Mouse (Mus musculus) brain, embryonic 18.5 days (tissue): ENCODE results near the gene Rnf31.

Experiments used
- DNase-seq: peaks from one replicate; pipeline ENCODE4 v3.0.0-alpha.2; 2012; ENCODE audit warnings: low read depth, low spot score

Gene Rnf31

DNA sequence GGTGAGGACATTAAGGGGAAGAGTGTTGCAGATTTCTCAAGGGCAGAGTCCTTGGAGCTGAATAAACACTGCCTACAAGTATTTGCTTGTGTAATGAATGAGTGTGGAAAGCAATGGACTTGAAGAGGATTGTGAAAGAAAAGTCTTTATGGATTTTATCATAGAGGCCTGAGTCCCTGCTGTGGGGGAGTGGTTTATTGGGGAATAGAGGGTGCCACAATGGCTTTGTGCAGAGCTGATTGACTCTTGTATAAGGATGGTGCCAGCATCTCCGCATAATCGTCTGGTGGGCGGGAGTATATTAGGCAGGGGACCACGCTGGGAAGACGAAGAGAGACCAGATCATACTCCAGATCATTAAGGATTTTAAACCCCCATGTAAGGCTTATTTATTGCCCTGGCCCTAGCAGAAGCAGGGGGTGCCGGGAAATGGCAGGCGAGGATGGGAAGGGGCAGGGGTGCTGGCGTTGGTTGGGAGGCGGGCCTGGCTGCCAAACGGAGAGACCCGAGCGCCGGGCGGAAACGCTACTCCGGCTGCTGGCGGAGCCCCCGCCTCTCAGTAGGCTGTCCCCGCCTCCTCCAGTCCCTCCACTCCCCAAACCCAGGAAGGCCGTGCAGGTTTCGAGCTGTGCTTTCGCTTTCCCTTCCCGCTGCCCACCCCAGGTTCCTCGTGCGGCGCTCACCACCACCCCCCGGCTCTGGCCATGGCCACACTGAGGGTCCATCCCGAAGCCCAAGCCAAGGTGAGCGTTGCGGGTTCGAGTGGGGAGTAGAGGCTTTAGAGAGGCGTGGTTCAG, 13.4 kb upstream of the Rnf31 start, which contains the start of gene Psme1:
TSS of gene Psme1 (plus strand) at position 253 of the 797 bp plus-strand sequence.
- peak; percentile 65 for DNase-seq

DNA sequence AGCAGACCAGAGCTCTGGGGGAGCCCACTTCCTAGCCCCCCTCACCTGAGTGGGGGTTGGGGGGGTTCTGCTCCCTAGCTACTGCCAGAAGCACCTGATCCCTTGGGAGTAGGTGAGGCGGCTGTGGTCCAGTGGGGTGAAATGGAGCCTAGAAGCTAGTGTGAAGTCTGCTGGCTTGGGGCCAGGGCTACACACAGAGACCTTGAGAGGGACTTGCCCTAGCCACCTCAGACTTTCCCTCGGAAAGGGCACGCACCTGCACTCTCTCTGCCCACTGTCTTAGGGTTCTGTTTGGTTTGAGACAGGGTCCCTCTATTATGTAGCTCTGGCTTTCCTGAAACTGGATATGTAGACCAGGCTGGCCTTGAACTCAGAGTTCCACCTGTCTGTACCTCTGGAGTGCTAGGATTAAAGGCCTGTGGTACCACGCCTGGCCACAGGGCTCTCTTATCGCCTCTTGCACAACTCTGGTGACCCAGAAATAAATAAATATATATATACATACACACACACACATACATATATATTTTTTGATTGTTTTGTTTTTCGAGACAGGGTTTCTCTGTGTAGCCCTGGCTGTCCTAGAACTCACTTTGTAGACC, 12.7 kb upstream of the Rnf31 start:
- no peak for DNase-seq

DNA sequence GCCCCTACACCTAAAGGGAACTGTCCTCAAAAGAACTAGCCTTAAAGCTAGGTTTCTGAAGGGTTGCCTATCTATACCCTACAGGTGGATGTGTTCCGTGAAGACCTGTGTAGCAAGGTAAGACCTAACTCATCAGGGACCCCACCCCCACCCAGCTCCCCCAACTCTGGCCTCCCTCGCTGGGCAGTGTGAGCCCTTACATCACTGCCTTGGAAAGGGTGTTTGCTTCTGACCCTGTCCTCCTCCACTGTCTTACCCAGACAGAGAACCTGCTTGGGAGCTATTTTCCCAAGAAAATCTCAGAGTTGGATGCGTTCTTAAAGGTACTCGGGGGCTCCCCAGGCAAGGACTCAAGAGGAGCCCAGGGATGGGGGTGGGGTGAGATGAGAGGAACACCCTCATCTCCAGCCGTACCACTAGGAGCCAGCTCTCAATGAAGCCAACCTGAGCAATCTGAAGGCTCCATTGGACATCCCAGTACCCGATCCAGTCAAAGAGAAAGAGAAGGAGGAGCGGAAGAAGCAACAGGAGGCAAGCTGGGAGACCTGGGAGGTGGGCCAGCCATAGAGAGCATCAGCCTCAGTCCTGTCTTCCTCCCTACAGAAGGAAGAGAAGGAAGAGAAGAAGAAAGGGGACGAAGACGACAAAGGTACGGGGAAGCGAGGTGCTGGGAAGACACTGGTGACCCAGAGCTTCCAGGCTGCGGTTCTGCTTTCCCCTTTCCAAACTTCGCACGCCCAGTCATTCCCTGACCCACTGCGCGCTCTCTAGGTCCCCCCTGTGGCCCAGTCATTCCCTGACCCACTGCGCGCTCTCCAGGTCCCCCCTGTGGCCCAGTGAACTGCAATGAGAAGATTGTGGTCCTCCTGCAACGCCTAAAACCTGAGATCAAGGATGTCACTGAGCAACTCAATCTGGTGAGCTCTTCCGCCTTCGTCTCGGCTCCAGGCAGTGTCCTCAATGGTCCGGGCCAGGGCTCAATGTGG, 11.7 kb upstream of the Rnf31 start:
- DNase-seq: no peak

DNA sequence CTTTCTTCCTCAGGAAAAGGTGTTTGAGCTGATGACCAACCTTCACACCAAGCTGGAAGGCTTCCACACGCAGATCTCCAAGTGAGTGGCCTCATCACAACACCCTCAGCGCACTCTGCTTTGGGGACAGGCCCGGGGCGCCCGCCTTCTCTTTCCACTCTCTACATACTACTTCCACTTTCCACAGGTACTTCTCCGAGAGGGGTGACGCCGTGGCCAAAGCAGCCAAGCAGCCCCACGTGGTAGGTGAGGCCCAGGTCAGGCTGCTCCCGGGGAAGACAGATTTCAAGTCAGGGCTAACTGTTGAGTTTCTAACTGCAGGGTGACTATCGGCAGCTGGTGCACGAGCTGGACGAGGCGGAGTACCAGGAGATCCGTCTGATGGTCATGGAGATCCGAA, 10.8 kb upstream of the Rnf31 start:
- DNase-seq: no peak

DNA sequence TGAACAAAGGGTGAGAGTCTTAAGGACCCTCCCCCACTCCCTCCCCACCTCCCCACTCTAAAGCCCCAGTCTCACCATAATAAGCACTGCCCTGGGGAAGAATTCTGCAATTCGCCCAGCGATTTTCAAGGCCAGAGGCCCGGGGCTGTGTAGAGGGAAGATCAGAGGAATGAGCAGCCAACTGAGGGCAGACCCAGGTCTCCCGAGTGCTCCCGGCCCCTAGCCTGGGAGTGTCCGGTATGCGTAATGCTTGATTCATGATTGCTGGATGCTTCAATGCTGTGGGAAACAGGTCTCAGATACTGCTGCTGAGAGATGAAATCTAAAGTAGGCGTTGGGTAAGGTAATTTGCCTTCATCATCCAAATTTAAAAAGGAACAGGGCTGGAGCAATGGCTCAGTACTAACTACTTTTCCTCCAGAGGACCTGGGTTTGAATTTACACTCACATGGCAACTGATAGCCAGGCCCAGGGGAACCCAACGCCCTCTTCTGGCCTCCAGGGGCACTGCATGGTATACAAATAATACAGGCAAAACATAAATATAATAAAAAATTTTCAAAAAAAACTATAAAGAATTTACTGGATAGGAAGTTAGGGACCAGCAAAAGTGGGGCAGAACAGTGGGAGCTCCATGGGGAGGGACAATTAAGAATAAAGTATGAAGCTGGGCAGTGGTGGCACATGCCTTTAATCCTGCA, 9.4 kb upstream of the Rnf31 start:
- DNase-seq: no peak

DNA sequence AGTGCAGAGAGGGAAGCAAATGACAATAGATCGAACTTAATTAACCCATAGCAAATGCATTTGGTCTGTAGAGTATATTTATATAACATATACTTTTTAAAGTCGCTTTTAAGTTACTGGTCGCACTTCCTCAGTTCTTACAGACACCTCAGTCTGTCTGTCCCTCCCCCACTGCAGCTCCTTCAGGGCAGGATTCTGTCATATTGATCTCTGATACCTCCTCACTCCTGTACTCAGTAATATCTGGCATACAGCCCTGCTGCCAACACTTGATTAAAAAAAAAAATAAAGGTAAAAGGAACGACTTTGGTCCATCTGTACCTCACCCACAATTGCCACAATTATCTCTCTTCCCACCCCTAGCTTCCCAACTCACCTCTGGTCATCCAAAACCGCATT, 7.2 kb upstream of the Rnf31 start:
- DNase-seq: no peak

DNA sequence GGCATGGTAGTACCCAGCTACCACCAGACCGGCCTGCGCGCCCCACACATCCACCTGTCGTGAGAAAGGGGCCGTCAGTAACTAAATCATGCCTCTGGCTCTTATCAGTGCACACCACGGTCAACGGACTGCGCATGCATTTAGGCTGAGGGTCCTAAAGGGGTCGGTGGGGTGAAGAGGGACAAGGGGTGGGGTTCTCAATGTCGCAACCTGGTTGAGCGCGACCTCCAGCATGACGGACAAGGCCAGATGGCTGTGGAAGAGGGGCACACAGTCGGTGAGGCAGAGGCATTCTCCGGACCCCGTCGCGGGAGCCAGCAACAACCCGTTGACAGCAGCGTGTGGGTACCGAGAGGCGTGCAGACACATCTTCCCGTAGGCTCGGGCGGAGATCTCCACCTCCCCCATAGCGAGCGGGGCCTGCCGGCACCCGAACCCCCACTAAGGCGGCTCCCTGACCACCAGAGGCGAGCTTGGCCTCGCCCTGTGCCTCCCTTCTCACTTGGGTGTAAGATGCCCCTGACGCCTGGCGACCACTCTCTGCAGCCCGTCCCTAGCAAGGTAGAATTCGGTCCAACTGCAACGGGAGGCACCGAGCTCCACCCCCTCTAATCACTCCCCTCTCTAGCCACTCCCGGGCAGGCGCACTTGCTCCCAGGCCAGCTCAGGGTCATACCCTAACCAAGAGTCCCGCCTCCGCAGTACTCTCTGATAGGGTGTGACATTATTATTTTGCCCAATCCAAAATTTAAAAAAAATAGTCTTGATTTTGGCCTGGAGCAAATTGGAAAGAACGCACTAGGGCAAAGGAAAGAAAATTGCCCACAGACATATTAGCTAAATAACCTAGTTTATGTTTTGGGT, 6.6 kb upstream of the Rnf31 start, which contains the start of gene Emc9:
TSS of gene Emc9 (minus strand) at position 601 of the 864 bp plus-strand sequence.
- no peak for DNase-seq

DNA sequence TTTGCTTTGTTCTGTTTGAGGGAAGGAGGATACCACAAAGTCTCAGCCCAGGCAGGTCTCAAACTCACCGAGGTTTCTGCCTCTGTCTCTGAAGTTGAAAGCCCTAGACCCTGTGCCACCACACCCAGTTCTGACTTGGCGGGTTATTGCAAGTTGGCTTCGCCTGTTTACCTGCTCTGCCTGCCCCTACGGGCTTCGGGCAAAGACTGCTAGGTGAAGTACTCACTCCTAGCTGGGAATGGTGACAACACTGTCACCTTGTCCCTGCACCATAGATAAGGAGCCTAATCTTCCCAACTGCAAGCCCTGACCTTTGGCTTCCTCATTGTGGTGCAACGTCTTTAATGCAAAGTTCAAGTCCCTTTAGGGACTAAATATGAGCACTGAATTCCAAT, 5.9 kb upstream of the Rnf31 start:
- no peak for DNase-seq

DNA sequence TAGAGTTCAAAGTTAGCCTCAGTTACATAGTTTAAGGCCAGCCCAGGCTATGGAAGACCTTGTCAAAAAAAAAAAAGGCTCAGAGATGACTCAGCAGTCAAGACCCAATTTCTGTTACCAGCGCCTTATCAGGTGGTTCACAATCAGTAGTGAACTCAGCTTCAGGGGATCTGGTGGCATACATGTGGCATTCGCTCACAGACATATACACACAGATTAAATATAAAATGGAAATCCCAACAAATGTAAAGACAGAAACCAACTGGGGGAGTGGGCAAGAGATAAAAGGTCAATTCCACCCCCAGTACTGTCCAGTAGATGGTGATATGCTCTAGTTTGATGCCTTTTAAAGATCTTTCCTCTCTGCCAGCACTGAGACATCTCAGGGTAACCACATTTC, 5.4 kb upstream of the Rnf31 start:
- DNase-seq: no peak

DNA sequence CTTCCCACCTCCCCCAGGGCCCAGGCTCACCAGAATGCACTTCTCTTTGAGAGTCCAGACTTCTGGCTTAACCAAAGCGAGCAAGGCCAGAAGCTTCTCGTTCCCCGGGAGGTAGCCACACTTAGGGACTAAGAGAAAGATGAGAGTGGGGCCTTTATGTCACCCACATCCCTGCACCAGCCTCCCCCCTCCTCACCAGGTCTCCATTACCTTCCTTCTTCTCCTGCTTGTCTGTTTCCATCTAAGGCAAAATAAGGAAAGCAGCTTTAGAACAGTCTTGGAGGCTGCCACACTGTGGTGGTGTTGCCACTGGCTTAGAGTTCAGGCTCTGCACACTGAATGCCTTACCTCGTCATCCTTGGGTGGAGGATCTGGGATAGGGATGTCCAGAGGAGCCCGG, 2.2 kb upstream of the Rnf31 start:
- DNase-seq: no peak

DNA sequence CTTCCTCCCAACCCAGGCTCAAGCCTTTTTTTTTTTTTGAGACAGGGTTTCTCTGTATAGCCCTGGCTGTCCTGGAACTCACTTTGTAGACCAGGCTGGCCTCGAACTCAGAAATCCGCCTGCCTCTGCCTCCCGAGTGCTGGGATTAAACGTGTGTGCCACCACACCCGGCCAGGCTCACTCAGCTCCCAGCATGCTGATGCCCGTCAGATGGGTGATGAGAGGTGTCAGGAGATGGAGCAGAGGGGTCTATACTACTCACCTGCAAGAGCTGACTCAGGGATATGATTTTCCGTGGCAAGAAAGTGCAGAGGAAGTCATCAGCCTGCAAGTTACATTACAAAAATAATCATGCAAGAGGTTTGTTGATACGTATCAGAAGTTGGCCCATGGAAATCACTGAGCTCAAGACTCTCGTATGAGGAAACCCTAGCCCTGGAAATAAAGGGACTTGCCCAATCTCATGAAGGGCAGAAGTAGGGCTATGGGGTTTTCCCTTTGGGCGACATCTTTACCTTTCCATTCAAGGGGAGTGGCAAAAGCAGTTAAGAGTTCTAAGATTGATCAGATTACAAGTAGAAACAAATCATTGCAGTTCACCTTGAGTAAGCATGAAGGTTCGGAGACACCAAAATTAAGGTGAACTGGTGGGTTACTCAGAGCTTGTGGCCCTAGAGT, 1.6 kb upstream of the Rnf31 start:
- DNase-seq: no peak

DNA sequence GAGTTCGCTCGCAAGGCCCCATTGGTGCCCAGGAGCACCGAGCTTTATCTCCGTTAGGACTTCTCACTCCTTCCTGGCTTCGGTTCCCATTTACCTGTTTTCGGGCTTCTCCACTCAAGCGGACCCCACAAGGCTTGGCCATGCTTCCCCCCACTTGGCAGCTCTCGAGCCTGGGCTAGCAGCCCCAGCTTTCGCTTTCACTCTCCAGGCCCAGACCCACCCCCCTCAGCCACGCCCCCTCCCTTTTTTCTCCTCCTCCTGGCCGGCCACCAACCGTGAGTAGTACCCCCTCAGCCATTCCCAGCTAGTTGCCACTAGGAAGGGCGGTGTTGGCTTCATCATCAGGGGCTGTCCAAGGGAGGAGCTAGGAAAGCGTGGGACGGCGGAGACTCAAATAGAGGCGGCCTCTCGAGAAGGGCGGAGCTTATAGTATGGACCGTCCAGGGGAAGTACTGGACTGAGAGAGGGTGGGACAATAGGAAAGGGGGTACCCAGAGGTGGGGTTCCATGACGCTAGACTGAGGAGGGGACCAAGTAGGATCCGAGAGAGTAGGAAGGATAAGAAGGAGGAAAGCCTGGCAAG, 669 bp upstream of the Rnf31 start, which contains the start of gene Psme2:
TSS of gene Psme2 (minus strand) at position 366 of the 583 bp plus-strand sequence.
- DNase-seq: peak; percentile 94

DNA sequence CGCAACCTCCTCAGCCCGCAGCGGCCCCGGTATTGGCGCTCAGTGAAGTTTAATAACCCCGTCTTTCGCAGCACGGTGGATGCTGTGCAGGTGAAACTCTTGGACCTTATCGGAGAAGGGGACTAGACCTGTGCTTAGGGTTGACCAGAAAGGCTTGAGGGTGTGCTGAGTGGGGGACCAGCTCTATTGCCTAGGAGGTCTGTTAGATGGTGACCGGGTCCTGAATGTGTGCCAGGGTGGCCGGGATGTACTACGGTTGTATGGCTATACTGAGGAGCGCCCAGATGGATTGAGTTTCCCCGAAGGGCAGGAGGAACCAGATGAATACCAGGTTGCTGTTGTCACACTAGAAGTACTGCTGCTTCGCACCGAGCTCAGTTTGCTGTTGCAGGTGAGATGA, 718 bp downstream of the Rnf31 start:
- no peak for DNase-seq

DNA sequence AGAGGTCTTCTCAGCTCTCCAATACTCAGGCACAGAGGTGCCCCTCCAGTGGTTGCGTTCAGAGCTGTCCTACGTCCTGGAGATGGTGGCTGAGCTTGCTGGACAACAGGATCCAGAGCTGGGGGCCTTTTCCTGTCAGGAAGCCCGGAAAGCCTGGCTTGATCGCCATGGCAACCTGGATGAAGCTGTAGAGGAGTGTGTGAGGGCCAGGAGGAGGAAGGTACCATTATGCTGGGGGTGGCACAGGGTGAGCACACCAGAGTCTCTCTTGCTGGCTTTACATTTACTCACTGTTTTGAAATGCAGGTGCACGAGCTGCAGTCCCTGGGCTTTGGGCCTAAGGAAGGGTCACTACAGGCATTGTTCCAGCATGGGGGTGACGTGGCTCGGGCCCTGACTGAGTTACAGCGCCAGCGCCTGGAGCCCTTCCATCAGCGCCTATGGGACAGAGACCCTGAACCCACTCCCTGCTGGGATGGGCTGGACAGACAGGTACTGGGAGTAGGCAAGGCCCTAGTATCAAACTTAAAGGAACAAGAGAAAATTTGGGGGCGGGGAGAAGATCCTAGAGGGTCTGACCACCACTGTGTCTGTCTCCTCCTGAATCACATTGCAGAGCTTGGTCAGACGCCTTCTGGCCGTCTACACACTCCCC, 4.7 kb downstream of the Rnf31 start:
- no peak for DNase-seq

DNA sequence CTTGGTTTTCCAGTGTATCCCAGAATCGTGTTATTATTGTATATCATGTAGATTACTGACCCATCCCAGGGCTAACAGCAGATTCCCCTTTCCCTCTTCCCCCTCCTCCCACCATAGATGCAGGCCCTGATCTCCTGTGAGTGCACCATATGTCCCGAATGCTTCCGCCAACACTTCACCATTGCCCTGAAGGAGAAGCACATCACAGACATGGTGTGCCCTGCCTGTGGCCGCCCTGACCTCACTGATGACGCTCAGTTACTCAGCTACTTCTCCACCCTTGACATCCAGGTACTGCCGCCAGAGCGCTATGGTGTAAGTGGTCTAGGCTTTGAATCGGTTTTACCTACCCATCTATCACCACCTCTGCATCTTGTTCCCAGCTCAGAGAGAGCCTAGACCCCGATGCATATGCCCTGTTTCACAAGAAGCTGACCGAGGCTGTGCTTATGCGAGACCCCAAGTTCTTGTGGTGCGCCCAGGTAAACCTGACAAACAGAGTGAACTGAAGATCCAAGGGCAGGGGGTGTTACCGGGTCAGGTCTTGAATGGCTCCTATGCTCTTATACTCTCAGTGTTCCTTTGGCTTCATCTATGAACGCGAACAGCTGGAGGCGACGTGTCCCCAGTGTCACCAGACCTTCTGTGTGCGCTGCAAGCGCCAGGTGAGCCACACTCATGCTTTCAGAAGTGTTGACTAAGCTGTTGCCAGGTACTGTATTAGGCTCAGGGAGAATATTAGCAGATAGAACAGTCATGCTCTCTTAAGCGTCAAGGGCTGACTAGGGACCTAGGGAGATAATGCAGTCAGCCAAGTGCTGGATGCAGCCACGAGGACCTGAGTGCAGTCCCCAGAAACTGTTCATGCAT, 7.2 kb downstream of the Rnf31 start:
- no peak for DNase-seq

DNA sequence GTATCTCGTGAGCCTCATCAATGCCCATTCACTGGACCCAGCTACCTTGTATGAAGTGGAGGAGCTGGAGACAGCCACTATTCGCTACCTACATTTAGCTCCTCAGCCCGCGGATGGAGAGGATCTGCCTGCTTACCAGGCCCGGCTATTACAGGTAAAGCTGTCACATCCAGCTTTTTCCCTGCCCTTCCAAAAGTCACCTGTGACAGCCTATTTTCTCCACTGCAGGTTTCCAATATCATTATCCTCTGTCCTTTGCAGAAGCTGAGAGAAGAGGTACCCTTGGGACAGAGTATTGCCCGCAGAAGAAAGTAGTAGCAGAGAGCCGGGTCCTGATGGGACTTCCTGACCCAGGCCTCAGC, 11.7 kb downstream of the Rnf31 start, which contains the start of gene Irf9:
TSS of gene Irf9 (plus strand) at position 301 of the 362 bp plus-strand sequence.
- no peak for DNase-seq

DNA sequence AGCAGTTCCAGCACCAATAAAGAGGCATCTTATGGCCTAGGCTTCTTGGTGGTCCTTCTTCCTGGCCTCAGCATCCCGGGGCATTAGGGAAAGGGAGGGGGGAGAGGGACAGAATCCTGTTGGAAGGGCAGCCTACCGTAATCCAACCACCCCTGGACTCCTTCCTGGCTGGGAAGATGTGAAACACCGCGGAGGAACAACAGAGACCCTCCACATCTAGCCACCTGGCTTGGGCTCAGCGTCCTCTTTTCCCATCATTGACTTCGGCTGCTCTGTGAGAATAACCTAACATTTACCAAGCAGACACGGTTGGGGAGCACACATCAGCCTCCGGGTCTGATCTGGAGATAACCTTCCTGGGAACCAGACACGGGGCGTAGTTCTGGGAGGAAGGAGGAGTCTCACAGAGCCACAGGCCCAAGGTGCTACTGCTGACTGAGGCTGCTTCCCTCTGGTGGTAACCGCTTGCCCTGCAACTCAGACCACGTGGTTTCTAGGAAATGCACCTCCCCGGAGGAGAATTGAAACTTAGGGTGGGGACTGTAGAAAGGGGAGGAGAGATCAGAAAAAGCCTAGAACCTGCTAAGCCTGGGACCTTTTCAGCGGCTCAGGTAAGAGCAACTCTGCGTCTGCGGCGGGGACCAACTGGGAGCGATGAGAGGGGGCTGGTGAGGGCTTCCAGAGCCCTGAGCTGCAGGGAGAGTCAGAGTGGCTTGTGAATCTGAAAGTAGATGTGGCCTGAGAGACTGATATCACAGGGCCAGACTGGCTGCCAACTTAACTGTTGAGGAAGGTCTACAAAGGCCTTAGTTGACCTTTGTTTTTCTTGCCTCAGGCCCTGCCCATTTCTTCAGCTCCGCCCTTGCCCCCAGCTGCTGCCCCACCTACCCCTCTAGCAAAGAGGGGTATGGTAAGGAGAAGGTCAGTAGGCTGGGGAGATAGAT, 12.4 kb downstream of the Rnf31 start:
- DNase-seq: peak; percentile 47
